Mouse (Mus musculus) heart, postnatal 14 days (tissue): ENCODE measurements at regions not wholly inside any gene's neighbourhood (a gene's known extent, or its start where the extent isn't known, plus 50 kb on each side); places are given as distances from the start of the nearest gene placed in this dataset.
A peak's percentile ranks its signal among the peaks of the same experiment; 100 is the strongest.
"Not testable (repeated sequence)": the region's sequence is repeated elsewhere in the genome, so short reads cannot be mapped to it uniquely, and the experiment has no call there.

Experiments used
- DNase-seq, 2 experiments: peaks; one replicate each; pipeline ENCODE4 v3.0.0; 2021 to 2022
- intact Hi-C: fragments of 180-260 bp; cut with DNase I; formaldehyde crosslinking; loops from one replicate; pipeline ENCODE4 v1.15.1; 2025

GRCm38 (mm10) chr10:70866737-70867136, 211.0 kb upstream of the Phyhipl start:
- no peak for DNase-seq
- intact Hi-C loops, result no loop called here

GRCm38 (mm10) chr10:70864650-70865049, 208.9 kb upstream of the Phyhipl start:
- DNase-seq, result no peak
- intact Hi-C loops, result no loop called here

GRCm38 (mm10) chr10:70862022-70862335, 206.2 kb upstream of the Phyhipl start:
- no peak for DNase-seq
- intact Hi-C loops, result no loop called here

GRCm38 (mm10) chr10:70861131-70862021, 205.6 kb upstream of the Phyhipl start:
- intact Hi-C loops, result no loop called here
- no peak for DNase-seq

- no peak for DNase-seq
- intact Hi-C loops, result no loop called here
Observed at GRCm38 (mm10) chr10:70857155-70857820, 201.5 kb upstream of the Phyhipl start.

- no peak for DNase-seq
- intact Hi-C loops, result no loop called here
Observed at GRCm38 (mm10) chr10:70855948-70856347, 200.2 kb upstream of the Phyhipl start.

- intact Hi-C loops, result no loop called here
- DNase-seq, result no peak
Observed at GRCm38 (mm10) chr10:70853614-70854013, 197.8 kb upstream of the Phyhipl start.

- intact Hi-C loops, result no loop called here
- DNase-seq, result no peak
Observed at GRCm38 (mm10) chr10:70848141-70848540, 192.4 kb upstream of the Phyhipl start.

GRCm38 (mm10) chr10:70847341-70847882, 191.6 kb upstream of the Phyhipl start:
- DNase-seq, result no peak
- intact Hi-C loops, result no loop called here

GRCm38 (mm10) chr10:70846281-70847168, 190.8 kb upstream of the Phyhipl start:
- no peak for DNase-seq
- intact Hi-C loops, result no loop called here

GRCm38 (mm10) chr10:70843848-70844247, 188.1 kb upstream of the Phyhipl start:
- intact Hi-C loops, result no loop called here
- DNase-seq, result no peak

- no peak for DNase-seq
- intact Hi-C loops, result no loop called here
Observed at GRCm38 (mm10) chr10:70842176-70842838, 186.5 kb upstream of the Phyhipl start.

GRCm38 (mm10) chr10:70841179-70841578, 185.4 kb upstream of the Phyhipl start:
- DNase-seq, intact Hi-C loops: not testable (repeated sequence)

GRCm38 (mm10) chr10:70838147-70838546, 182.4 kb upstream of the Phyhipl start:
- intact Hi-C loops, result no loop called here
- no peak for DNase-seq

GRCm38 (mm10) chr10:70837326-70837725, 181.6 kb upstream of the Phyhipl start:
- intact Hi-C loops, result no loop called here
- no peak for DNase-seq

GRCm38 (mm10) chr10:70832616-70833015, 176.9 kb upstream of the Phyhipl start:
- intact Hi-C loops, result no loop called here
- peak in 1 of 2 experiments; percentile 13 for DNase-seq

GRCm38 (mm10) chr10:70828217-70828616, 172.5 kb upstream of the Phyhipl start:
- no peak for DNase-seq
- intact Hi-C loops, result no loop called here

- intact Hi-C loops, DNase-seq: not testable (repeated sequence)
Observed at GRCm38 (mm10) chr10:70827522-70827921, 171.8 kb upstream of the Phyhipl start.

GRCm38 (mm10) chr10:70826706-70827105, 170.9 kb upstream of the Phyhipl start:
- no peak for DNase-seq
- intact Hi-C loops, result no loop called here

- no peak for DNase-seq
- intact Hi-C loops, result no loop called here
Observed at GRCm38 (mm10) chr10:70825451-70825850, 169.7 kb upstream of the Phyhipl start.
